Mouse (Mus musculus): Measurements from ENCODE around the gene Bnip3.
A peak's percentile ranks its signal among the peaks of the same experiment; 100 is the strongest.

Bnip3 gene

GRCm38 (mm10) chr7:138903886-138904435 is 5.4 kb downstream of the Bnip3 start:
- no peak for DNase-seq

GRCm38 (mm10) chr7:138898743-138899142 is 10.6 kb downstream of the Bnip3 start:
- DNase-seq, result no peak

GRCm38 (mm10) chr7:138898122-138898521 is 11.2 kb downstream of the Bnip3 start:
- no peak for DNase-seq

- no peak for DNase-seq
Measured at GRCm38 (mm10) chr7:138885365-138886289, 23.7 kb downstream of the Bnip3 start.

GRCm38 (mm10) chr7:138883724-138884123 is 25.6 kb downstream of the Bnip3 start:
- no peak for DNase-seq

GRCm38 (mm10) chr7:138875031-138875430 is 34.3 kb downstream of the Bnip3 start:
- DNase-seq, result no peak

- no peak for DNase-seq
Measured at GRCm38 (mm10) chr7:138872956-138873355, 36.4 kb downstream of the Bnip3 start.

- no peak for DNase-seq
Measured at GRCm38 (mm10) chr7:138868316-138868715, 41.0 kb downstream of the Bnip3 start.

GRCm38 (mm10) chr7:138867286-138867685 is 42.0 kb downstream of the Bnip3 start:
- no peak for DNase-seq

- DNase-seq, result no peak
Measured at GRCm38 (mm10) chr7:138864776-138865175, 44.5 kb downstream of the Bnip3 start.

- no peak for DNase-seq
Measured at GRCm38 (mm10) chr7:138863950-138864572, 45.3 kb downstream of the Bnip3 start.

- no peak for DNase-seq
Measured at GRCm38 (mm10) chr7:138856670-138857069, 52.6 kb downstream of the Bnip3 start.

GRCm38 (mm10) chr7:138854201-138854600 is 55.1 kb downstream of the Bnip3 start:
- no peak for DNase-seq

GRCm38 (mm10) chr7:138853417-138854031 is 55.8 kb downstream of the Bnip3 start:
- DNase-seq, result no peak

- DNase-seq, result no peak
Measured at GRCm38 (mm10) chr7:138850083-138850482, 59.2 kb downstream of the Bnip3 start.

GRCm38 (mm10) chr7:138848028-138848920 is 61.0 kb downstream of the Bnip3 start:
- no peak for DNase-seq

GRCm38 (mm10) chr7:138847316-138848027 is 61.8 kb downstream of the Bnip3 start:
- no peak for DNase-seq

- DNase-seq, result peak; percentile 23 to 68
Measured at GRCm38 (mm10) chr7:138846502-138846991, 62.8 kb downstream of the Bnip3 start.

- peak; percentile 96 to 97 for DNase-seq
Measured at GRCm38 (mm10) chr7:138845544-138846391, 63.6 kb downstream of the Bnip3 start, which contains the start of the genes Ppp2r2d and Mapk1ip1. Gene Ppp2r2d (plus strand): TSS chr7:138846079. Gene Mapk1ip1 (minus strand): TSS chr7:138846273.

GRCm38 (mm10) chr7:138845111-138845510 is 64.2 kb downstream of the Bnip3 start:
- no peak for DNase-seq

Measured in lung, adult 18-20 months (tissue).